In genomic region chr12:57563909-57564308, GRCm38 (mm10) we compare ENCODE assay signal across 16 mouse cellular contexts. TPM values are rescaled to one million over a fixed set of nuclear protein-coding genes. Genes with fewer than 3 reads are reported as not detected.
A peak's percentile ranks its signal among the peaks of the same experiment; 100 is the strongest.
DNase-seq lines count a peak whose midpoint lies in the region; ATAC-seq and TF ChIP-seq lines count a peak whose summit lies in the region.
"Had no signal": no experiment of that assay in that cellular context is flagged by ENCODE, and none has a peak within 500 bp of the region (broad histone marks: within the 10 kb centered on the region; RNA-seq: fewer than 3 reads in every experiment).

TSS of gene Ttc6 (plus strand) at chr12:57564113.

- no peak within 1 kb of the TSS for H3K9ac ChIP-seq in lung, embryonic 14.5 days
- H3K9ac ChIP-seq in intestine, embryonic 16.5 days (ENCODE audit: low read depth, low read length), result no peak within 1 kb of the TSS
- H3K9ac ChIP-seq: embryonic facial prominence, embryonic 12.5 days; forebrain, embryonic 15.5 days; heart, embryonic 12.5 days; hindbrain, embryonic 15.5 days had no signal

- no peaks in the 10 kb centered on the region for H3K9me3 ChIP-seq in lung, embryonic 14.5 days (ENCODE audit: low read depth, low read length)
- no peaks in the 10 kb centered on the region for H3K9me3 ChIP-seq in intestine, embryonic 16.5 days (ENCODE audit: control insufficient read depth, low read length)
- H3K9me3 ChIP-seq: embryonic facial prominence, embryonic 12.5 days; forebrain, embryonic 15.5 days; heart, embryonic 12.5 days; hindbrain, embryonic 15.5 days had no signal

- no peak for TF ChIP-seq CTCF in lung, embryonic 14.5 days (IDR thresholded peaks at IDR 0.05; ENCODE audit: low read depth)

- peak; percentile 11 for DNase-seq in lung, embryonic 14.5 days
- no peak for DNase-seq in lung, postnatal 25 days (ENCODE audit: low spot score)
- no peak for DNase-seq in urinary bladder, adult 2 months (ENCODE audit: low spot score)
- DNase-seq in urinary bladder, postnatal 14 days (ENCODE audit: low spot score), result no peak
- no peak for DNase-seq in kidney, postnatal 10 days
- DNase-seq: adrenal gland, postnatal 14 days; cerebellum, adult 11-12 months; cerebellum, adult 9-10 months; cerebellum, postnatal 25 days; gastrocnemius, postnatal 14 days had no signal

- WGBS in lung, embryonic 14.5 days, result 65% methylated on average over 6 of the region's 6 CpGs
- 57% methylated on average over 6 of the region's 6 CpGs for WGBS in intestine, embryonic 16.5 days

- no peaks in the 10 kb centered on the region for H3K36me3 ChIP-seq in lung, embryonic 14.5 days (ENCODE audit: insufficient read depth)
- H3K36me3 ChIP-seq in intestine, embryonic 16.5 days (ENCODE audit: control insufficient read depth, insufficient read depth, low read length), result no peaks in the 10 kb centered on the region
- H3K36me3 ChIP-seq: embryonic facial prominence, embryonic 12.5 days; forebrain, embryonic 15.5 days; heart, embryonic 12.5 days; hindbrain, embryonic 15.5 days had no signal

- H3K27ac ChIP-seq in lung, embryonic 14.5 days (ENCODE audit: low read depth), result no peak within 1 kb of the TSS
- H3K27ac ChIP-seq in intestine, embryonic 16.5 days (ENCODE audit: low read length), result no peak within 1 kb of the TSS
- H3K27ac ChIP-seq: embryonic facial prominence, embryonic 12.5 days; forebrain, embryonic 15.5 days; hindbrain, embryonic 15.5 days had no signal

- H3K4me2 ChIP-seq in lung, embryonic 14.5 days, result no peak within 1 kb of the TSS
- no peak within 1 kb of the TSS for H3K4me2 ChIP-seq in intestine, embryonic 16.5 days (ENCODE audit: low read depth, low read length)
- H3K4me2 ChIP-seq: embryonic facial prominence, embryonic 12.5 days; forebrain, embryonic 15.5 days; heart, embryonic 12.5 days; hindbrain, embryonic 15.5 days had no signal

- no peaks in the 10 kb centered on the region for H3K4me1 ChIP-seq in lung, embryonic 14.5 days (ENCODE audit: insufficient read depth)
- 0 out of 2 replicates have a peak, but pooled peaks cover 3% of the 10 kb centered on the region for H3K4me1 ChIP-seq in intestine, embryonic 16.5 days (ENCODE audit: control insufficient read depth, insufficient read depth, low read length)
- H3K4me1 ChIP-seq: embryonic facial prominence, embryonic 12.5 days; forebrain, embryonic 15.5 days; heart, embryonic 12.5 days; hindbrain, embryonic 15.5 days had no signal

- no peaks in the 10 kb centered on the region for H3K27me3 ChIP-seq in lung, embryonic 14.5 days (ENCODE audit: insufficient read depth, low read length)
- H3K27me3 ChIP-seq in intestine, embryonic 16.5 days (replicated peaks; ENCODE audit: control insufficient read depth, insufficient read depth, low read length), result no peaks in the 10 kb centered on the region
- H3K27me3 ChIP-seq: embryonic facial prominence, embryonic 12.5 days; forebrain, embryonic 15.5 days; hindbrain, embryonic 15.5 days had no signal

- H3K4me3 ChIP-seq in lung, embryonic 14.5 days (ENCODE audit: low read depth, low read length), result no peak within 1 kb of the TSS
- H3K4me3 ChIP-seq in intestine, embryonic 16.5 days (ENCODE audit: low read length), result no peak within 1 kb of the TSS
- H3K4me3 ChIP-seq: embryonic facial prominence, embryonic 12.5 days; forebrain, embryonic 15.5 days; heart, embryonic 12.5 days; hindbrain, embryonic 15.5 days had no signal

- ATAC-seq in lung, embryonic 14.5 days (ENCODE audit: insufficient read depth), result no peak
- ATAC-seq in intestine, embryonic 16.5 days, result peak; percentile 38; the same call in 1 of the 2 replicates
- ATAC-seq: activated CD4-positive, CD25-positive, alpha-beta regulatory T cell, adult 4 months; forebrain, embryonic 15.5 days had no signal

RNA-seq across cellular contexts. Expression of gene Ttc6, which starts in this region (rescaled TPM):
- 6.9 and 7.3 TPM in 2 replicates for polyA plus RNA-seq in lung, embryonic 14.5 days (2014; fragmentation: Nextera tagmentation; extraction: Ambion mirVana)
- 8.5 and 11.9 TPM in 2 replicates for polyA plus RNA-seq in urinary bladder, adult 2 months (2012; rRNA removed)
- polyA plus RNA-seq in intestine, embryonic 16.5 days (2015; fragmentation: Nextera tagmentation; extraction: Ambion mirVana), result 0.50 and 0.81 TPM in 2 replicates

Comparison
In these comparisons a context has a peak if more than half of its experiments do, and no peak if none do; other contexts are left out.
1. Peak in ATAC-seq in intestine, embryonic 16.5 days; RNA of the gene not detected or under 1 TPM.